Mouse (Mus musculus): ENCODE measurements around the gene Abhd12b. TPM values are rescaled to one million over a fixed set of nuclear protein-coding genes. Genes with fewer than 3 reads are reported as not detected.

Gene Abhd12b
- polyA plus RNA-seq, 1 experiment from 2014 or later = not detected

DNA sequence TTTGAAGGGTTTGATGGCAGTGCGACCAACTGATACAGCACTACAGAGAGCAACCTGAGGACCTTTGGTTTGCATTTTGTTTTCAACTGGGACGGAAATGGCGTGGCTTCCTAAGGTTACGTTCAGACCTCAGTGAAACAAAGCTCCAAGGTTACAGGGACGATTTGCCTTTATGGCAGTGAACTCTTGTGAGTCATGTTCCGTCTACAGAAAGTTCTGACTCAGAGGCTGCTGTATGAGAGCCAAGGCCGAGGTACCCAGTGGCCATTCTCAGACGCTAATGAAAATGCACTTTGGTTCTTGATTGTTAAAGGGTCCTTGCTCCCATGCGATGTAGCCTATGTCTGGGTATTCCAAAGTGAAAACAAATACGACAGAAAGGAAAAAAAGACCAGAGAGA, 36.8 kb upstream of the Abhd12b start:
- Histone ChIP-seq H3K4me2 (no peak overlapping the region), H3K4me3 (no peak overlapping the region), H3K9ac (no peak overlapping the region), H3K36me3 (no peaks in the 10 kb centered on the region), H3K27ac (no peak overlapping the region), H3K9me3 (replicated peaks) (no peaks in the 10 kb centered on the region), H3K27me3 (replicated peaks) (peaks cover 39% of the 10 kb centered on the region), H3K4me1 (peaks cover 3% of the 10 kb centered on the region)
- WGBS (ENCODE audit: insufficient replicate concordance) = 73% methylated on average over 10 of the region's 10 CpGs
- ATAC-seq = no peak

DNA sequence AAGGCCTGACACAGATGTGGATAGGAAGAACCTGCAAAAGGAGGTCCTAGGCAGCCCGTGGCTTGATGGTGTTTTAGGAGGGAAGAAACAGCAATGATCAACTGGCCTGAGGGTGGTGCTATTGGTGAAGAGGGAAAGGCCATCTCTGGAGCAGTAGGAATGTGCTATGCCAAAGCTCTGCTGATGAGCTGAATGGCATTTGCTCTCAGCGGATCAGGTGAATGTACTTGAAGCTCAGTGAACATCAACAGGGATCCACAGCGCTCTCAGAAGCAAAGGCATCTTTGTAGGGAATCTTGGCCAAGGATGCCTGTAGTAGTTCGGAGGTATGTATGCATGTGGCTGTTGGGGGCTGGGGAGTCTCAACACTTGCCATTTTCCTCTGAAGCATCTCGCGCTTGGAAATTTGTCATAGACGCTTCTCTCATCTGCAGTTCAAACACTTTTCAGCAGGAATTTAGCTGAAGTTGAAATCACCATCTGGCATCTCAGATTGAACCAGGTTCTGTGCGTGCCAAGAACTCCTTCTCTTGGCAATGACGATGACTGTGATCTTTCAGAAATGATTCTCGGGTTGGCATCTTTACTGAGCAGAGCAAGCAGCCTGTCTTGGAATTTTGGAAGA, 35.1 kb upstream of the Abhd12b start:
- Histone ChIP-seq H3K4me3 (no peak overlapping the region), H3K27ac (no peak overlapping the region), H3K4me1 (no peaks in the 10 kb centered on the region), H3K27me3 (replicated peaks) (peaks cover 24% of the 10 kb centered on the region), H3K9me3 (replicated peaks) (no peaks in the 10 kb centered on the region), H3K36me3 (no peaks in the 10 kb centered on the region), H3K4me2 (no peak overlapping the region), H3K9ac (no peak overlapping the region)
- 76% methylated on average over 10 of the region's 10 CpGs for WGBS (ENCODE audit: insufficient replicate concordance)
- no peak for ATAC-seq

DNA sequence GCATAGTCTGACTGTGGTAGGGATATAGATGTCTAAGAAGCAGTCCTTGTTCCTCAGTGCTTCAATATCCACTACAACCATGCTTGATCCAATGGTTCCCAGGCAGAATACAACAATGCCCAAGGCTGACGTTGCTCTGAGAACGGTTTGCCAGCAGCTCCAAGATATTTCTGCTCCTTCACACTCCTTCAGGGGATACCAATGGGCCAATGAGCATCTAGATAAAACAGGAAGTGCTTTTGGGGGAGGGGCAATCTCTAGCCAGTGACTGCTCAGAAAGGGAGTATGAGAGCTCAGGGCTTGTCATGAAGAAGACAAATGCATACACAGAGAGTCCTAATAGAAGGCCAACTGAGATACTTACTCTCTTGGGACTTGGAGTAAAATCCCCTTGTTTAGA, 34.4 kb upstream of the Abhd12b start:
- Histone ChIP-seq H3K27ac (no peak overlapping the region), H3K4me2 (no peak overlapping the region), H3K9ac (no peak overlapping the region), H3K4me1 (no peaks in the 10 kb centered on the region), H3K27me3 (replicated peaks) (peaks cover 17% of the 10 kb centered on the region; the same call in 1 of the 2 replicates), H3K9me3 (replicated peaks) (no peaks in the 10 kb centered on the region), H3K4me3 (no peak overlapping the region), H3K36me3 (no peaks in the 10 kb centered on the region)
- WGBS (ENCODE audit: insufficient replicate concordance) = 25% methylated on average over 2 of the region's 2 CpGs
- no peak for ATAC-seq

DNA sequence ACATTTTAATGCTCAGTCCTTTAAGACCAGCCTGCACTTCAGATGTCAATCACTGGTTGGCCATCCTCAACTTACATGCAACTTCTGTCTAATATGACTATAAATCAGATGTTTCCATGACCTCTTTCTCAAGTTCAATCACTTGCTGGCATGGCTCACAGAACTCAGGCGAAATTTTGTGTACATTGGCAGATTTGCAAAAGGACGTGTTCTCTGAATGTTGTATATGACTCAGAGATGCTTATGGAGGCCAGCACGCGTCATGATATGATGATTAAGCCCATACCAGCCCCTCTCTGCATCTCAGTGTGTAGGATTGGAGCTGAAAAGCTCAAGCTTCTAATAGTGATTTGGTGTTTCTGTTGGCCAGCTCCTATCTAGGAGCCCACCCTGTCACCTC, 27.3 kb upstream of the Abhd12b start:
- Histone ChIP-seq H3K36me3 (no peaks in the 10 kb centered on the region), H3K4me3 (no peak overlapping the region), H3K9ac (no peak overlapping the region), H3K27ac (no peak overlapping the region), H3K4me1 (no peaks in the 10 kb centered on the region), H3K27me3 (replicated peaks) (no peaks in the 10 kb centered on the region), H3K9me3 (replicated peaks) (no peaks in the 10 kb centered on the region), H3K4me2 (no peak overlapping the region)
- WGBS (ENCODE audit: insufficient replicate concordance) = 73% methylated on average over 4 of the region's 4 CpGs
- ATAC-seq = no peak

DNA sequence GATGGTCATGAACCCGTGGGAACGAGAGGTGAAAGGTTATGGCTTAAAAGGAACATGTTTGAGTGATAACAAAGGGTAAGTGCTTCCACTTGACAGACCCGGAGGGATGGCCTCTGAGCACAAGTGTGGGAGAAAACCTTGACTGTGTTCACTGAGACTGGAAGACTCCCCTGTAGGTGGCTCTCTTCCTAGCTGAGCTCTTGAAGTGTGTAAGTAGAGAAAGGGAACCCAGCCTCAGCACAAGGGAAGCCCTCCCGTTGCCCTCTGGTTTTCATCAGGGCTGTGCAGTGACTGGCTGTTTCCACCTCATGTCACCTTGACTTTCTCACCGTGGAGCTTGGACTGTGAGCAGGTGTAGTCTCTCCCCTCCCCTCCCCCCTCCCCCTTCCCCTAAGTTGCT, 24.8 kb upstream of the Abhd12b start:
- no peak for ATAC-seq
- H3K36me3 ChIP-seq = no peaks in the 10 kb centered on the region
- H3K27ac ChIP-seq = no peak overlapping the region
- H3K27me3 ChIP-seq (replicated peaks) = no peaks in the 10 kb centered on the region
- WGBS (ENCODE audit: insufficient replicate concordance) = 35% methylated on average over 5 of the region's 5 CpGs
- H3K9ac ChIP-seq = no peak overlapping the region
- no peak overlapping the region for H3K4me2 ChIP-seq
- no peak overlapping the region for H3K4me3 ChIP-seq
- H3K4me1 ChIP-seq = no peaks in the 10 kb centered on the region
- H3K9me3 ChIP-seq (replicated peaks) = no peaks in the 10 kb centered on the region

DNA sequence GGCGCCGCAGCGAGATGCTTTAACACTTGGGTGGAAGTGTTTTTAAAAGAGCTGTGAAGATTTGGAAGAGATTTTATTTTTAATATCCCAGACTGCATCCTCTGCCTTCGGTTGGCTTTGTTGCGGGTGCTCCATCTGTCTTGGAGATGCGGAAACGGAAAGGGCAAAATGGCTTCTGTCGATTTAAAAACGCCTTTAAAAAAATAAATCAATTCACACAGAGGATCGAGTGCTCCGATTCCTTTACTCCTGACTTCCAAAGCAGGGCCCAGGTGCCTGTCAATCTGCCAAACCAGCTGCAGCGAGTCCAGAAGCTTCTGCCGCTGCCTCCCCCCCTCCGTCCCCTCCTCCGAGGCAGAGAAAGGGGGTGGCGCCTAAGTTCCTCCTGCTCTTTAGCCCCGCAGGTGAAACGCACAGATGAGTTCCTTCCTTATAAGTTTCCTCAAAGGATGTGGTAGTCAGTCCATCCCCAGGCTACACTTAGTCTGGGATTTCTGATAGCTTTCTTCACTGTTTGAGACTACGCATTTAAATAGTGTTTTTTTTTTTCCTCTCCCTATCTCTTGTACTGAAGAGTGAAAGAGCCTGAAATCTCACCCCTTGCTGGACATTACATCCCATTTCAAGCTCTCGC, 22.8 kb upstream of the Abhd12b start:
- Histone ChIP-seq H3K9ac (no peak overlapping the region), H3K27me3 (replicated peaks) (no peaks in the 10 kb centered on the region), H3K4me2 (no peak overlapping the region), H3K36me3 (no peaks in the 10 kb centered on the region), H3K4me3 (no peak overlapping the region), H3K4me1 (no peaks in the 10 kb centered on the region), H3K27ac (no peak overlapping the region), H3K9me3 (replicated peaks) (no peaks in the 10 kb centered on the region)
- 55% methylated on average over 20 of the region's 20 CpGs for whole genome bisulfite sequencing (ENCODE audit: insufficient replicate concordance)
- ATAC-seq = no peak

DNA sequence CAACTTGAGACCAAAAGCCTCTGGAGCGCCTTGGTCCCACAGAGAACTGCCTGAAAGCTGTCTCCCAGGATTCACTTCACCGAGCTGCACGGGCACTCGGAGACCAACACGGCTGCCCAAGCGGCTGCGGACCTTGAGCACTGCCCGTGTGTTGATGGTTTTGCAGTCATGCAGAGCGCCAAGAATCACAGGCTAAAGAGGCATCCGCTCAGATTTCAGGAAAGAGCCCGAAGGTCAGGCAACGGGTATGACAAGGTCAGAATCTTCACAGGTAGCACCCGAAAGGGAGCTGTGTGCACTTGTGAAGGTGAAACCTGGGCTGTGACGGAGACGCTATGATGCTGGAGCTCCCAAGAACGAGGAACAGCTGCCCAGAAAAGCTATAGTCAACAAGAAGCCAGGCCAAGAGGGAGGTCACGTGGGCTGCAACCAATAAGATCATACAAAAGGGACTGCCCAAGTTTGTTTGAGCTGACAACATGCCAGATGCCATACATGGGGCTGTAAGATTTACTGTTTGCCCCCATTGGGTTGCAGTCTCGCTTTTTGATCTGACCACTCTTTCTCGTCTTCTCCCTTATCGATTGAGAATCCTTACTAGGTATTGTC, 19.2 kb upstream of the Abhd12b start:
- Histone ChIP-seq H3K27ac (no peak overlapping the region), H3K9me3 (replicated peaks) (no peaks in the 10 kb centered on the region), H3K4me3 (no peak overlapping the region), H3K4me2 (no peak overlapping the region), H3K4me1 (no peaks in the 10 kb centered on the region), H3K27me3 (replicated peaks) (no peaks in the 10 kb centered on the region), H3K36me3 (no peaks in the 10 kb centered on the region), H3K9ac (no peak overlapping the region)
- WGBS (ENCODE audit: insufficient replicate concordance) = 80% methylated on average over 20 of the region's 20 CpGs
- ATAC-seq = no peak

DNA sequence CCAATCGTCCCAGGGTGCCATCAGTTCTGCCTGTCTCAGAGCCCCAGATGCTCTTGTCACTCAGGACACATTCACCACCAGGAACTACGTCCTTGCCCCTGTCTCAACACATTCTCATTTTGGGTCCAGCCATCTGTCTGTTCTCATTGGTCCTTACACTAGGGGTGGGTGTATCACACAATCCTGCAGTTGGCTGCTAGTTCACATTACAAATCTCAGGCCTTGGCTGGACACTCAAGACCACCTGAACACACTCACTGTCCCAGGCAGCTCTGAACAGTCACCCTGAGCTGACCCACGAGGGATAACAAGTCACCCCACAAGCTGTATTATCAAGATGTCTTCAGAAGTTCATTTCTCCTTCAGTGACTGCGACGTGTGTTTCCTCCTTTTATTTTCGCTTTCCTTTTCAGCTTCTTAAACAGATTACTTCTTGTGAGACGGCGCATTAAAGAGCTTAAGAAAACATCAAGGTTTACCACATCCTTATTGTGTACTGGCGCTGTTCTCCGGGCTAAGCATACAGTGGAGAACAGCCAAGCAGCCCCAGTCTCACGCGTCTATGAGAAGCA, 17.7 kb upstream of the Abhd12b start:
- WGBS (ENCODE audit: insufficient replicate concordance) = 41% methylated on average over 12 of the region's 12 CpGs
- no peak for ATAC-seq
- Histone ChIP-seq H3K4me2 (no peak overlapping the region), H3K4me1 (no peaks in the 10 kb centered on the region), H3K9me3 (replicated peaks) (no peaks in the 10 kb centered on the region), H3K4me3 (no peak overlapping the region), H3K27me3 (replicated peaks) (no peaks in the 10 kb centered on the region), H3K36me3 (no peaks in the 10 kb centered on the region), H3K27ac (no peak overlapping the region), H3K9ac (no peak overlapping the region)

DNA sequence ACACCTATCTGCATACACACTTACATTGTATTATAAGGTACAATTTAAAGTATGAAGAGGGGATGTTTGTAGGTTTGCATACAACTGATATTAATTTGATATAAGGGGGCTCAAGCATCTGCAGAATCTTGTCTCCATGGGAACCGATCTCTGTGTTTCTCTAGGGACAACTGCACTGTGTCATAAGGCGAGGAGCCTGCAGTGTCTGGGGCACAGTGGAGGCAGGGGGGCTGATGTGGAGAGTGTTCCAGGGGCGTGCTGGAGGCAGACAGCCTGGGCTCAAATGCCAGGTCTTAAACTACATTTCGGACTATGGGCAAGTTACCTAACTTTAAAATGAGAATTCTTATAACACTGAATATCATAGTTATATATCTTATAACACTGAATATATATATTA, 16.8 kb upstream of the Abhd12b start:
- no peaks in the 10 kb centered on the region for H3K36me3 ChIP-seq
- H3K4me1 ChIP-seq = no peaks in the 10 kb centered on the region
- H3K9me3 ChIP-seq (replicated peaks) = no peaks in the 10 kb centered on the region
- 77% methylated on average over 4 of the region's 4 CpGs for WGBS (ENCODE audit: insufficient replicate concordance)
- no peaks in the 10 kb centered on the region for H3K27me3 ChIP-seq (replicated peaks)
- no peak overlapping the region for H3K27ac ChIP-seq
- no peak overlapping the region for H3K4me3 ChIP-seq
- no peak overlapping the region for H3K4me2 ChIP-seq
- no peak for ATAC-seq
- H3K9ac ChIP-seq = no peak overlapping the region

DNA sequence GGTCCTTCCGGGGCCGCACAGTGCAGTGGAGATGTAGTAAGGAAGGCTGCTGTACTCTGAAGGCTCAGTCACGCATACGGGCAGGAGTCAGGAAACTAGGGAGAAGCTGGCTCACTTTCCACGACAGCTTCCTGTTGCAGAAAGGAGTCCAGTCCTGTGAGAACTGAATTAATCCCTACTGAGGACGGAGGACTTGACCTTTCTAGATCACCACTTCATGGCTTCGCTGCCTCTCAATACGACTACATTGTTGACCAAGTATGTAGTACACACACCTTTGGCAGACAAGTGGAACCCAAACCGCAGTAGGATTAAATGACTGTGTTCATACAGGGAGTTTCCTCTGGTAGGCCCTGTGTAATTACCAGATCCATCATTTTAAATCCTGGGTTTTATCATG, 16.3 kb upstream of the Abhd12b start:
- no peak overlapping the region for H3K27ac ChIP-seq
- WGBS (ENCODE audit: insufficient replicate concordance) = 77% methylated on average over 9 of the region's 9 CpGs
- no peaks in the 10 kb centered on the region for H3K9me3 ChIP-seq (replicated peaks)
- ATAC-seq = no peak
- H3K4me1 ChIP-seq = no peaks in the 10 kb centered on the region
- no peaks in the 10 kb centered on the region for H3K36me3 ChIP-seq
- no peak overlapping the region for H3K9ac ChIP-seq
- H3K27me3 ChIP-seq (replicated peaks) = no peaks in the 10 kb centered on the region
- H3K4me2 ChIP-seq = no peak overlapping the region
- H3K4me3 ChIP-seq = no peak overlapping the region

DNA sequence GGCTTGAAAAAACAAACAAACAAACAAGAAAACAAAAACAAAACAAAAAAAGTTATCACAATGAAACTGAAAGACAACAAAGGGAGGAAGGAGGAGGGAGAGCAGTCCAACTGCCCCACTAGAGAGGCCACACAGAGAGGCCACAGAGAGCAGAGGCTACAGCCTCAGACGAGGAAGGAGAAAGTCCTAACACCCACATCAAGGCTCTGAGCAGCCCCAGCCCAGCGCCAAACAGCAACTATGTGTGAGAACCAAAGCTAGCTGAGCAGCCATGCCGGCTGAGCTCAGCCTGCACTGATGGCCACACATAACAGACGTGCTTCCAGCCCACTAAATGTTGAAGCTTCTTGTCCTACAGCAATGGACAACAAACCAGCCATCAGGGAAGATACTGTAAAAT, 14.1 kb upstream of the Abhd12b start:
- Histone ChIP-seq H3K9me3 (replicated peaks) (no peaks in the 10 kb centered on the region), H3K36me3 (no peaks in the 10 kb centered on the region), H3K27ac (no peak overlapping the region), H3K4me3 (no peak overlapping the region), H3K4me2 (no peak overlapping the region), H3K9ac (no peak overlapping the region), H3K27me3 (replicated peaks) (no peaks in the 10 kb centered on the region), H3K4me1 (no peaks in the 10 kb centered on the region)
- WGBS (ENCODE audit: insufficient replicate concordance) = 62% methylated on average over 4 of the region's 4 CpGs
- ATAC-seq = no peak

DNA sequence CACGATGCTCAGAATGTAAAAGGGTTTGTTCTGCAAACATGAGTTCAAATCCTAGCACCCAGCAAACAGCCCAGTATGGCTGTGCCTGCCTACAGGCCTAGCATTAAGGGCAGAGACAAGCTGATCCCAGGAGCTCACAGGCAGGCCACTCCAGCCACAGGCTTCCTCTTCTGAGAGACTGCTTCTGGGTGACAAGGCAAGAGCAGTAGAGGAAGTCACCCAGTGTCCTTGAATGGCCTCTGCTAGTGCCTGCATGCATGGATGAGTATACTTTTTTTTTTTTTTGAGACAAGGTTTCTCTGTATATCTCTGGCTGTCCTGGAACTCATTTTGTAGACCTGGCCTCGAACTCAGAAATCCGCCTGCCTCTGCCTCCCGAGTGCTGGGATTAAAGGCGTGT, 13.4 kb upstream of the Abhd12b start:
- Histone ChIP-seq H3K27me3 (replicated peaks) (no peaks in the 10 kb centered on the region), H3K9ac (no peak overlapping the region), H3K4me3 (no peak overlapping the region), H3K36me3 (no peaks in the 10 kb centered on the region), H3K4me1 (no peaks in the 10 kb centered on the region), H3K4me2 (no peak overlapping the region), H3K9me3 (replicated peaks) (no peaks in the 10 kb centered on the region), H3K27ac (no peak overlapping the region)
- WGBS (ENCODE audit: insufficient replicate concordance) = 67% methylated on average over 5 of the region's 5 CpGs
- ATAC-seq = no peak
